Mouse (Mus musculus) spleen, adult 12 weeks (tissue): ENCODE measurements around the gene Zfp799.
A peak's percentile ranks its signal among the peaks of the same experiment; 100 is the strongest.
"Not testable (repeated sequence)": the region's sequence is repeated elsewhere in the genome, so short reads cannot be mapped to it uniquely, and the experiment has no call there.

Source experiments
- DNase-seq: peaks from one replicate; pipeline ENCODE4 v3.0.0; 2022; ENCODE audit warnings: low spot score

Gene Zfp799

GRCm38 (mm10) chr17:32829540-32830417 lies at the start of gene Zfp799:
Gene Zfp799 (minus strand): TSS chr17:32830261.
- DNase-seq: peak; percentile 30

GRCm38 (mm10) chr17:32878773-32879172 lies 48.7 kb upstream of the Zfp799 start:
- DNase-seq: no peak

- DNase-seq: no peak
Measured at GRCm38 (mm10) chr17:32877471-32878171, 47.6 kb upstream of the Zfp799 start.

GRCm38 (mm10) chr17:32872696-32873095 lies 42.6 kb upstream of the Zfp799 start:
- no peak for DNase-seq

- no peak for DNase-seq
Measured at GRCm38 (mm10) chr17:32872091-32872490, 42.0 kb upstream of the Zfp799 start.

- no peak for DNase-seq
Measured at GRCm38 (mm10) chr17:32871483-32871882, 41.4 kb upstream of the Zfp799 start.

GRCm38 (mm10) chr17:32867266-32867665 lies 37.2 kb upstream of the Zfp799 start:
- DNase-seq: not testable (repeated sequence)

- DNase-seq: not testable (repeated sequence)
Measured at GRCm38 (mm10) chr17:32856713-32857112, 26.7 kb upstream of the Zfp799 start.

- DNase-seq: no peak
Measured at GRCm38 (mm10) chr17:32851581-32851980, 21.5 kb upstream of the Zfp799 start.

- no peak for DNase-seq
Measured at GRCm38 (mm10) chr17:32841388-32841787, 11.3 kb upstream of the Zfp799 start.

GRCm38 (mm10) chr17:32839083-32839802 lies 9.2 kb upstream of the Zfp799 start:
- DNase-seq: no peak

GRCm38 (mm10) chr17:32830418-32830782 lies 339 bp upstream of the Zfp799 start:
- no peak for DNase-seq

- no peak for DNase-seq
Measured at GRCm38 (mm10) chr17:32816074-32816784, 13.8 kb downstream of the Zfp799 start.

GRCm38 (mm10) chr17:32814136-32814535 lies 15.9 kb downstream of the Zfp799 start:
- DNase-seq: no peak

- DNase-seq: no peak
Measured at GRCm38 (mm10) chr17:32810648-32811047, 19.4 kb downstream of the Zfp799 start.

- DNase-seq: no peak
Measured at GRCm38 (mm10) chr17:32809544-32810374, 20.3 kb downstream of the Zfp799 start, which contains the start of gene Zfp811. Gene Zfp811 (minus strand): TSS chr17:32809931.

GRCm38 (mm10) chr17:32808921-32809320 lies 21.1 kb downstream of the Zfp799 start:
- DNase-seq: no peak

GRCm38 (mm10) chr17:32789244-32789643 lies 40.8 kb downstream of the Zfp799 start:
- DNase-seq: no peak

- no peak for DNase-seq
Measured at GRCm38 (mm10) chr17:32788576-32788975, 41.5 kb downstream of the Zfp799 start.

- peak; percentile 78 for DNase-seq
Measured at GRCm38 (mm10) chr17:32788094-32788559, 41.9 kb downstream of the Zfp799 start, which contains the start of gene Zfp871. Gene Zfp871 (minus strand): TSS chr17:32788287.
